Mouse (Mus musculus) kidney, adult 2 months (tissue): ENCODE measurements around the gene Arhgdia.

ENCODE experiments used
- CTCF ChIP-seq: fragments of 200-500 bp; conservative IDR thresholded peaks from 2 replicates; pipeline ENCODE4 v1.5.1; 2011; ENCODE audit warnings: low read depth, mild to moderate bottlenecking, control low read depth, low read length, moderate library complexity, mixed read lengths; ENCODE audit not compliant: insufficient read depth, insufficient read length
- POLR2A ChIP-seq: fragments of 200-500 bp; IDR thresholded peaks from one replicate; pipeline ENCODE4 v1.6.1; 2011; ENCODE audit warnings: low read depth, low read length, control low read depth

GRCm38 (mm10) chr11:120588531-120588930, 7.1 kb upstream of the Arhgdia start:
- TF ChIP-seq CTCF (no peak), POLR2A (no peak)
